Mouse (Mus musculus): ENCODE results near the gene Cap2.
A peak's percentile ranks its signal among the peaks of the same experiment; 100 is the strongest.

The Cap2 gene

GRCm38 (mm10) chr13:46501800-46502389, at the start of gene Cap2:
TSS of gene Cap2 (plus strand) at chr13:46501848.
- no peak for DNase-seq (ENCODE audit: low read depth, low spot score)

DNA sequence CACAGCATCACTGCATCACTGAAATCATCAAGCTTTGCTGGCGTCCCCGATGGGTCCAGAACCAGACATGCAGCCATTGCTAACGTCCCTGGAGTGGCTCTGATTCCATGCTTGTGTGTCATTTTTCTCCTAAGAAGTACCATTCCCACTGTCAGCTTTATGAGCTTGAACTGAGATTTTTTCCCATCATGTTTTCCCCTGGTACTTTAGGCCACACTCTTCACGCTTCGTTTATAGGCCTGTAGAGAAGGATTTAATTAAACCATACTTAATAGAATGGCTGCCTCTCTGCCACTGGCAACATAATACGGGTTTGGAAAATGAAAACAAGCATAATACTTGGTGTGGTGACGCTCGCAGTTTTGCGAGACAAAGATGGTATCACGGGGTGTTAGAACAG, 42.1 kb upstream of the Cap2 start:
- DNase-seq (ENCODE audit: low read depth, low spot score): no peak

- DNase-seq (ENCODE audit: low read depth, low spot score): no peak
Observed at GRCm38 (mm10) chr13:46462280-46462679, 39.4 kb upstream of the Cap2 start.

GRCm38 (mm10) chr13:46463764-46464163, 37.9 kb upstream of the Cap2 start:
- no peak for DNase-seq (ENCODE audit: low read depth, low spot score)

DNA sequence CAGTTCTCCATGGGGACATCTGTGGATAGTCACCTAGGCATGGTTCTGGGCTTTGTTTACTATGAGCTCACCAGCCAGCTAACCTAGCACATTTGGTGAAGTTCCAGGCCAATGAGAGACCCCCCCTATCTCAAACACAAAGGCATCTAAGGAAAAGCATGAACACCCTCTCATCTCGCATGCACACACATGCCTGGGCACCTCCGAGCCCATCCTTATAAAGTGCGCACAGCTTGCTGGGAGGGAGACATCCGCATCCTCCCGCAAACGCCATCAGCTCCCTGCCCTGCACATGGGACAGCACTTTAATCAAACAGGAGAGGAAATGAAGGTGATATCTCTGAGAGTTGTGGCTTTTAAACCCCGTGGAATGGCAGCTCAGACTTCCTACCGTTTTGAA, 33.4 kb upstream of the Cap2 start:
- DNase-seq (ENCODE audit: low read depth, low spot score): no peak

GRCm38 (mm10) chr13:46469536-46469935, 32.1 kb upstream of the Cap2 start:
- DNase-seq (ENCODE audit: low read depth, low spot score): no peak

DNA sequence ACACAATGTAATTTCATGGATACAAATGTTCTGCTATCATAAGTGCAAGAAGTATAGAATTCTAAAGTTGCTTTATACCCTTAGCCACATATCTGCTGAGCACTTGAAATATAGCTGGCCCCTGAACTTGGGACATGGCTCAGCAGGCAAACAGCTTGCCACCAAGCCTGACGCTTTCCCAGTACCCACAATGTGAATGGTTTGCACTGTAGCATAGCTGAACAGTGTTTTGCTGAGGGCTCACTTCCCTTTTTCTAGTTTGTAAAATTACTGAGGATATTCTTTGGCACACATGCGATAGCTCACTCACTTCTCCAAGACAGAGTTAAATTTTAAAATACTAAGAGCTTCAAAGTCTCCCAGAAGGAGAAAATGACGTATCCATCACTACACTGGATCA, 20.4 kb upstream of the Cap2 start:
- peak; percentile 47 for DNase-seq (ENCODE audit: low read depth, low spot score)

- no peak for DNase-seq (ENCODE audit: low read depth, low spot score)
Observed at GRCm38 (mm10) chr13:46485605-46486004, 16.0 kb upstream of the Cap2 start.

DNA sequence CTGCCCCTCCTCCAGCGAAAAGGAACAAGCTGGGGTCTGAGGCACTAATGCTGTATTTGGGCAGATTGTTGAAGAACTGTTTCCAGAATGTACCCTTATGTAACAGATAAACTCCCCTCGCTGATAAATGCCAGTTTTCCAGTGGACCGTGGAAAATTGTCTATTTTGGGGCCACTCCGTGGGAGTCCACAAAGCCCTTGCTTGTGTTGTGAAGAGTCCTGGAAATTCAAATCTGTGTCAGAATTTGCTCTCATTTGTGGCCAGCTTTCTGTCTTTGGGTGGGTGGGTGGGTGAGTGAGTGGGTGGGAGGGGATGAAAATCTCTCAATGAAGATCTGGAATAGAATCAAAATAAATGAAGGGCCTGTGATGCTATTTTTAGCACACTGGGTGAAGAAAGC, 13.5 kb upstream of the Cap2 start:
- no peak for DNase-seq (ENCODE audit: low read depth, low spot score)

DNA sequence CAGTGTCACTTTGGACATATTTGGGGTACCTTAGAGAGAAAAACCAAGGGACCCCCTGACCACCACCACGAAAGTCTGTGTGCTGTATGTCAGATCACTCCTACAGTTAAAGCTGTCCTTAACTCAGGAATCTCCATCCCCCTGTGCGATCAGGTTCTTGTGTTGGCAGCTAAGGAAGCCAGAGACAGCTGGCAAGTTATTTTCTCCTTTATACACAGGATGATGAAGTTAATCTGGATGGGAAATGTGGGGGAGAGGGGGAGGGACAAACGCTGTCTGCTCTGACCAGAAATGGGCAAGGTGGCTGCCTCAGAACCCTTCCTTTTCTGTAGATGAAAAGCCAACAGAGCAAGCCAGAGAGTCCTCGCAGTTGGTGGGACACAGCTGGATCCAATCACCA, 11.0 kb upstream of the Cap2 start:
- no peak for DNase-seq (ENCODE audit: low read depth, low spot score)

GRCm38 (mm10) chr13:46502390-46502891, 793 bp downstream of the Cap2 start:
- DNase-seq (ENCODE audit: low read depth, low spot score): no peak

DNA sequence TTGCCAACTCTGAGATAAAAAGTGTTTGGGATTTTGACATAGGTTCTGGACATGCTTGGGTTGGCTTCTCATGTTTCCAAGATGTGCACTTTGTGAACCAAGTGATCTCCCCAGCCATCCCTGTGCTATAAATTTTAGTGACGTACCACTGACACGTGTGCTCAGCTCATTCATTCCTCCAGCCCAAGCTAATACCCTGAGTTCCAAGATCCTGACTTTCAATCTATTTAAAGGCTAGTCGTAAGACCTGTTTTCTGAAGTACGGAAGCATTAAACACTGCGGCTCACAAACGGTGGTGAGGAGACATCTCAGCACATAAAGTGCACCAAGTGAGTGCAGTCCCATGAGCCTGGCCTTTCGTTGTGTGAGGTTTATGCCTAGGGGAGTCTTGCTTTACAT, 6.3 kb downstream of the Cap2 start:
- no peak for DNase-seq (ENCODE audit: low read depth, low spot score)

DNA sequence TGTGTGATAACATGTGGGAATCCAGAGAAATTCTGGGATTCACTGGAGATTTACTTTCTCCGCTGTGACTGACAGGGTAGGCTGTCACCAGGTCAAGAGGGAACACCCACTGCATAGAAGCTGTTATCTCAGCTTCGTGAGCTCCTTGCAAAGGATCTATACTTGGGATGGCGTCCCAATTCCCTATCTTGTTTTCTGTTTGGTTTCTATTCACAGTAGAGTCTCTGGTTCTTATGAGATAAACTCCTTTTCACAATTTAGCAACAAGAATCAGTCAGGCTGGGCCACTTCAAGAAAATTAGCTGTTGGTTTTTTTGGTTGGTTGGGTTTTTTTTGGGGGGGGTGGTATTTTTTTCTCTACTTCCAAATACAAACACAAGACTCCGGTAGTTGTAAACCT, 7.2 kb downstream of the Cap2 start:
- DNase-seq (ENCODE audit: low read depth, low spot score): no peak

GRCm38 (mm10) chr13:46510460-46510859, 8.8 kb downstream of the Cap2 start:
- no peak for DNase-seq (ENCODE audit: low read depth, low spot score)

- no peak for DNase-seq (ENCODE audit: low read depth, low spot score)
Observed at GRCm38 (mm10) chr13:46514484-46514883, 12.8 kb downstream of the Cap2 start.

DNA sequence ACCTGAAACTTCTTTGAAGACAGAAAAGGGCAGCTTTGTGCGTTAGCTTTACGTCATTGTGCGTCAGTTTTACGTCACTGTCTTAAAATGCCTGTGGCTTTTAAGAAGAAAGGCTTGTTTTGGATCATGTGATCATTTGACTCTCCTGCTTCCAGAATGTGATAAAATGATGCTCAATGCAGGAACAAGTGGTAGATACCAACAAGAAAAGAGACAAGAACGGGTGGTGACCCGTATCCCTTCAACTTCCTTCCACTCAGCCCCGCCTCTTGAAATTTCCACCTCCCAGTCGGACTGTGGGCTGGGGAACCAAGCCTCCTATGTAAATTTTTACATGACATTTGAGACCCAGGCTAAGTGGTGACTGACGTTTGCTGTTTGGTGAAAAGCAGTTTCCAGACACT, 13.5 kb downstream of the Cap2 start:
- no peak for DNase-seq (ENCODE audit: low read depth, low spot score)

DNA sequence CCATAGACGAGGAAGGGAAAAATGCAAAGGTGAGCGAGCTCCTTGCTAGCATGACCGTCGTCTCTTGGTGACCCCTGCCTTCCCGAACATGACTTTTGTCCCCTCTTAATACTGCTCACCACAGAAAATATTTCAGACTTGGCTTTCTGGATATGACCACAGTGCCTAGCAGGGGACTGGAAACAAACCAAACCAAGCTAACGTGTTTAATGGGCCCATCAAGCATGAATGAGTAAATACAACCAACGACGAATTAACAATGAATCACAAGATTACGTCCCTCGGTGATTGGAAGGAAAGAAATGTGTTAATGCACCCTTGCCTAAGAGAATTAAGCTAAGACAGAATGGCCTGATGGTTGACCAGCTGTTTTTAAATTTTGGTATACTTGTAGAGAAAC, 13.9 kb downstream of the Cap2 start:
- no peak for DNase-seq (ENCODE audit: low read depth, low spot score)

- DNase-seq (ENCODE audit: low read depth, low spot score): no peak
Observed at GRCm38 (mm10) chr13:46516183-46516582, 14.5 kb downstream of the Cap2 start.

DNA sequence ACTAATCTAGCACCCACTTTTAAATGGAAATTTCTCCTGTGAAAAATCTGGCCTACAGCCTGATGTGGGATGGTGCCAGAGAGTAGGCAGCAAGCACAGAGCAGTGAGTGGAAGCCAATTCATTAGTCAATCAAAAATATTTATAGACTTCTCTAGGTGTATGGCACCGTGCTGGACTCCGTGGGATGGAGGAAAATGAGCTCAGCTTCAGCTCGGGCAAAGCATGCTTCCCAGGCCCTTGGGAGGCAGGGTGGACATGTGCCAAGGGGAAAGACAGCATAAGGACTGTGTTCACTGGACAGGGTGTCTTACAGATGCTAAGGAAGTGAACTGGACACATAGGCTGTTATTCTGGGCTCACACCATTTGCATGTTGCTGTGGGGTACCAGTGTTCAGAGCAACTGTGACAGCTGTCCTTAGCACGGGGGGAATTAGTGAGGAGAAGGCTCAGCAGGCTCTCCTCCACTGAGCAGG, 15.6 kb downstream of the Cap2 start:
- no peak for DNase-seq (ENCODE audit: low read depth, low spot score)

DNA sequence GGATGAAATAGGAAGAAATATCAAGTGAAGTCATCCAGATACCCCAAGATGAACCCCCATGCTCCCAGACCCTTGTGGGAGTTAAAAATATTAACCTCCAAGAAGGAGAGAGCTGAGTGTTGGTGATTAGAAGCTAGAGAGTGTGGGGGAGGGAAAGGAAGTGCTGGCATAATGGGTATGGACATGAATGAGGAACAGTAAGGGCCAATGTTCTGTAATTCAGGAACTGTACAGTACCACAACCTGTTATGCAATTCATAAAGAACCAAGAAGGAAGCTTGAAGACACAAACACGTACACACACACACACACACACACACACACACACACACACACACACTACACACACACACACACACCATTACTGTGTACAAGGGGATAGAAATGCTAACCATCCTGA, 19.8 kb downstream of the Cap2 start:
- no peak for DNase-seq (ENCODE audit: low read depth, low spot score)

- DNase-seq (ENCODE audit: low read depth, low spot score): no peak
Observed at GRCm38 (mm10) chr13:46522798-46523197, 21.1 kb downstream of the Cap2 start.

GRCm38 (mm10) chr13:46523235-46523634, 21.6 kb downstream of the Cap2 start:
- DNase-seq (ENCODE audit: low read depth, low spot score): no peak

DNA sequence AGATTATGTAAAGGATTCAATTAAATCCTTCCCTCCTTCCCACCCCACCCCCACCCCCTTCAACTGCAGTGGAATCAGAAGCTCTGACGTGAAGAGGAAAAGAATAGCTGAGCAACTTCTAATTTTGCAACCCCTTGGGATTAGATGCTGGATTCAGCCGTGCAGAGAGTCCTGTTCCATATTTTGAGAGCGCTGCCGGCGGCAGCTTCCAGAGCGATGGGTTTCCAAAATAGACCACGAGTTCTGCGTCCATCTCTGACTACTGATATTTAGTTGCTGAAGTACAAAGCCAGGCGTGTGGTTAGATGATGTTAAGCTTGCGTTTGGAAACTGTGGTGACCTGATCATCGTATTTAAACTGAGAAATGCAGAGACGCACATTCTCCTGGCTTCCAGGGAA, 22.1 kb downstream of the Cap2 start:
- DNase-seq (ENCODE audit: low read depth, low spot score): no peak
